Mouse (Mus musculus) testis, adult 2 months (tissue): ENCODE measurements around the gene Golga7b.

Experiments
- CTCF ChIP-seq: fragments of 200-500 bp; IDR thresholded peaks from 2 replicates; pipeline ENCODE4 v1.5.1; 2012; ENCODE audit warnings: low read depth, mild to moderate bottlenecking, inconsistent platforms, low read length, moderate library complexity; ENCODE audit not compliant: control insufficient read depth, insufficient read depth, insufficient replicate concordance
- POLR2A ChIP-seq: fragments of 200-500 bp; IDR thresholded peaks from 2 replicates; pipeline ENCODE4 v1.6.1; 2012; ENCODE audit warnings: low read depth, mild to moderate bottlenecking, inconsistent platforms, low read length, moderate library complexity; ENCODE audit not compliant: control insufficient read depth

DNA sequence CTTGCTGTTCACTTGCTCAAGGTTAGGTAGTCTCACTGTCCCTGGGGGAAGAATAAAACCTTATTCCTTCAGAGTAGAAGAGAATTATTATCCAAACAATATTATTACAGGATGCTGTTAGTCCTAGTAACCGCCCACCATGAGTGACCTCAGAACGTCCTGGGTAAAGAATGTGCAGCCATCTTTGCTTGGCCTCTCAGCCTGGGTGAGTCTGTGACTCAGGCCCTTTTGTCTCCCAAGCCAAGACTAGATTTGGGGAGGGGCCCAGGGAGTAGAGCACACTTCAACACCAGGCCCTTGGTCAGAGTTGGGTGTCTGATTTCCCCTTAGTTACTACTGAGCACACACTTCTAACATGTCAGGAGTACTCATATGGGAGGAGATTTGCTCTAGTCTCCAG, 32.8 kb upstream of the Golga7b start:
- TF ChIP-seq POLR2A, result no peak
- no peak for TF ChIP-seq CTCF
